8 mouse cellular contexts compared by ENCODE assay signal in genomic region chr11:5715630-5716105, GRCm38 (mm10). TPM values are rescaled to one million over a fixed set of nuclear protein-coding genes. Genes with fewer than 3 reads are reported as not detected.
DNase-seq lines count a peak whose midpoint lies in the region; ATAC-seq lines count a peak whose summit lies in the region.

Gene Mrps24 (minus strand): TSS chr11:5715680.

- no peak within 1 kb of the TSS for H3K4me3 ChIP-seq in intestine, embryonic 14.5 days (ENCODE audit: low read depth, low read length)
- peak within 1 kb of the TSS; percentile 85 for H3K4me3 ChIP-seq in megakaryocyte, embryonic 14.5 days (replicated peaks)

- intact Hi-C loops in gastrocnemius, postnatal 36 days (cut with DNase I), result loop anchor here (10.0 kb wide), 1 partner anchor 169 kb away; no protein-coding TSS in a partner anchor

- no peak within 1 kb of the TSS for H3K27ac ChIP-seq in intestine, embryonic 14.5 days (ENCODE audit: low read depth)

- no peaks in the 10 kb centered on the region for H3K9me3 ChIP-seq in intestine, embryonic 14.5 days (ENCODE audit: control insufficient read depth, low read length)
- no peaks in the 10 kb centered on the region for H3K9me3 ChIP-seq in megakaryocyte, embryonic 14.5 days

- no peak for DNase-seq in left cerebral cortex, adult 18-20 months (ENCODE audit: low spot score in 2 of 2)
- DNase-seq in left cerebral cortex, adult 11 months (ENCODE audit: low spot score), result no peak
- no peak for DNase-seq in adrenal gland, postnatal 4 days (ENCODE audit: low spot score in 2 of 2)
- DNase-seq in gastrocnemius, postnatal 36 days, result no peak
- DNase-seq in intestine, embryonic 14.5 days (ENCODE audit: low spot score), result no peak
- no peak for DNase-seq in thymus, postnatal 10 days (ENCODE audit: low spot score in 2 of 2)
- no peak for DNase-seq in frontal cortex, postnatal 14 days (ENCODE audit: low spot score in 2 of 2)

- H3K4me2 ChIP-seq in intestine, embryonic 14.5 days (ENCODE audit: low read length), result no peak within 1 kb of the TSS

- WGBS in intestine, embryonic 14.5 days, result 82% methylated on average over 14 of the region's 14 CpGs

- no peak for ATAC-seq in intestine, embryonic 14.5 days (replicated peaks; ENCODE audit: low FRiP score, low TSS enrichment, low read depth)

- H3K27me3 ChIP-seq in intestine, embryonic 14.5 days (replicated peaks; ENCODE audit: control insufficient read depth, insufficient read depth, low read length), result no peaks in the 10 kb centered on the region
- no peaks in the 10 kb centered on the region for H3K27me3 ChIP-seq in megakaryocyte, embryonic 14.5 days (replicated peaks)

- no peaks in the 10 kb centered on the region for H3K4me1 ChIP-seq in intestine, embryonic 14.5 days (replicated peaks; ENCODE audit: control insufficient read depth, insufficient read depth, low read length)
- H3K4me1 ChIP-seq in megakaryocyte, embryonic 14.5 days, result peaks cover 70% of the 10 kb centered on the region

- no peak within 1 kb of the TSS for H3K9ac ChIP-seq in intestine, embryonic 14.5 days (ENCODE audit: low read length)

- peaks cover 54% of the 10 kb centered on the region for H3K36me3 ChIP-seq in intestine, embryonic 14.5 days (ENCODE audit: control insufficient read depth, insufficient read depth, low read length)
- H3K36me3 ChIP-seq in megakaryocyte, embryonic 14.5 days (replicated peaks; ENCODE audit: low read length), result peaks cover 70% of the 10 kb centered on the region

RNA-seq across cellular contexts. Expression of gene Mrps24, which starts in this region (rescaled TPM):
- total RNA-seq in left cerebral cortex, adult 18-20 months (2021), result 10 to 100 TPM; 65.5 to 65.9 TPM
- 100 to 1,000 TPM; 118 to 121 TPM for total RNA-seq in adrenal gland, postnatal 4 days (2021)
- total RNA-seq in gastrocnemius, postnatal 36 days (2021), result 10 to 100 TPM; 87.6 to 97.9 TPM
- 229 and 246 TPM in 2 replicates for polyA plus RNA-seq in intestine, embryonic 14.5 days (2014; fragmentation: Nextera tagmentation; extraction: Ambion mirVana)
- 173 and 222 TPM in 2 replicates for polyA plus RNA-seq in megakaryocyte, embryonic 14.5 days (2012; ENCODE audit: insufficient read depth, low replicate concordance)
